7 mouse cellular contexts compared by ENCODE assay signal in genomic region chr16:94083848-94084525, GRCm38 (mm10). TPM values are rescaled to one million over a fixed set of nuclear protein-coding genes. Genes with fewer than 3 reads are reported as not detected.
A peak's percentile ranks its signal among the peaks of the same experiment; 100 is the strongest.
DNase-seq lines count a peak whose midpoint lies in the region; ATAC-seq lines count a peak whose summit lies in the region.

No protein-coding gene starts in this region.

- no peak for ATAC-seq in kidney, embryonic 14.5 days (ENCODE audit: low FRiP score, low TSS enrichment)
- no peak for ATAC-seq in embryonic facial prominence, embryonic 11.5 days (replicated peaks; ENCODE audit: insufficient number of reproducible peaks, low FRiP score, low TSS enrichment, low read depth)
- no peak for ATAC-seq in midbrain, embryonic 14.5 days (ENCODE audit: low FRiP score, low TSS enrichment)

- H3K4me2 ChIP-seq in kidney, embryonic 14.5 days (replicated peaks; ENCODE audit: low read depth, low read length): no peak overlapping the region
- peak overlapping the region; percentile 23 for H3K4me2 ChIP-seq in embryonic facial prominence, embryonic 11.5 days (ENCODE audit: low read depth, low read length)
- no peak overlapping the region for H3K4me2 ChIP-seq in midbrain, embryonic 14.5 days (ENCODE audit: low read length)

- peaks cover 12% of the 10 kb centered on the region; the same call in 1 of the 2 replicates for H3K4me1 ChIP-seq in kidney, embryonic 14.5 days (ENCODE audit: control insufficient read depth, insufficient read depth, low read length)
- no peaks in the 10 kb centered on the region; the same call in 1 of the 2 replicates for H3K4me1 ChIP-seq in embryonic facial prominence, embryonic 11.5 days (ENCODE audit: control insufficient read depth, insufficient read depth, low read length)
- H3K4me1 ChIP-seq in midbrain, embryonic 14.5 days (ENCODE audit: control insufficient read depth, insufficient read depth, low read length): 0 out of 2 replicates have a peak, but pooled peaks cover 10% of the 10 kb centered on the region

- WGBS in kidney, embryonic 14.5 days: under 1% methylated on average over 41 of the region's 41 CpGs
- under 1% methylated on average over 41 of the region's 41 CpGs for WGBS in embryonic facial prominence, embryonic 11.5 days
- under 1% methylated on average over 41 of the region's 41 CpGs for WGBS in midbrain, embryonic 14.5 days

- DNase-seq in kidney, postnatal 25 days: no peak
- DNase-seq in ZHBTc4 (ENCODE audit: low read depth, low spot score): peak; percentile 61
- no peak for DNase-seq in embryonic facial prominence, embryonic 11.5 days (ENCODE audit: low spot score)
- DNase-seq in midbrain, embryonic 14.5 days: peak; percentile 37
- no peak for DNase-seq in cerebellum, postnatal 36 days
- DNase-seq in cerebellum, postnatal 14 days: no peak

- H3K9ac ChIP-seq in kidney, embryonic 14.5 days (ENCODE audit: low read depth, low read length): no peak overlapping the region
- H3K9ac ChIP-seq in embryonic facial prominence, embryonic 11.5 days (replicated peaks; ENCODE audit: low read length): peak overlapping the region; percentile 18; the same call in 1 of the 2 replicates
- H3K9ac ChIP-seq in midbrain, embryonic 14.5 days (replicated peaks; ENCODE audit: low read length): no peak overlapping the region

- peaks cover 96% of the 10 kb centered on the region for H3K27me3 ChIP-seq in kidney, embryonic 14.5 days (ENCODE audit: control insufficient read depth, insufficient read depth, low read length)
- H3K27me3 ChIP-seq in embryonic facial prominence, embryonic 11.5 days (ENCODE audit: control insufficient read depth, insufficient read depth, low read length): peaks cover 75% of the 10 kb centered on the region
- H3K27me3 ChIP-seq in midbrain, embryonic 14.5 days (ENCODE audit: control insufficient read depth, insufficient read depth, low read length): peaks cover 97% of the 10 kb centered on the region

- no peaks in the 10 kb centered on the region for H3K9me3 ChIP-seq in kidney, embryonic 14.5 days (ENCODE audit: control insufficient read depth, low read length)
- no peaks in the 10 kb centered on the region for H3K9me3 ChIP-seq in embryonic facial prominence, embryonic 11.5 days (replicated peaks; ENCODE audit: control insufficient read depth, low read length)
- no peaks in the 10 kb centered on the region for H3K9me3 ChIP-seq in midbrain, embryonic 14.5 days (ENCODE audit: control insufficient read depth, low read length)

- H3K36me3 ChIP-seq in kidney, embryonic 14.5 days (ENCODE audit: control insufficient read depth, insufficient read depth, low read length): no peaks in the 10 kb centered on the region
- H3K36me3 ChIP-seq in embryonic facial prominence, embryonic 11.5 days (replicated peaks; ENCODE audit: control insufficient read depth, insufficient read depth, low read depth, low read length): no peaks in the 10 kb centered on the region
- H3K36me3 ChIP-seq in midbrain, embryonic 14.5 days (ENCODE audit: control insufficient read depth, insufficient read depth, low read length): no peaks in the 10 kb centered on the region

- peak overlapping the region; percentile 38; the same call in 1 of the 2 replicates for H3K4me3 ChIP-seq in kidney, embryonic 14.5 days (ENCODE audit: low read length)
- peak overlapping the region; percentile 35 for H3K4me3 ChIP-seq in embryonic facial prominence, embryonic 11.5 days (ENCODE audit: low read depth, low read length)
- H3K4me3 ChIP-seq in midbrain, embryonic 14.5 days (replicated peaks; ENCODE audit: low read depth, low read length): no peak overlapping the region

- H3K27ac ChIP-seq in kidney, embryonic 14.5 days (ENCODE audit: low read depth, low read length): no peak overlapping the region
- no peak overlapping the region for H3K27ac ChIP-seq in embryonic facial prominence, embryonic 11.5 days (replicated peaks; ENCODE audit: low read depth, low read length)
- no peak overlapping the region for H3K27ac ChIP-seq in midbrain, embryonic 14.5 days (replicated peaks; ENCODE audit: low read depth, low read length)

RNA-seq across cellular contexts. Expression of gene Sim2, which starts 0.7 kb away (rescaled TPM):
- 2.2 and 2.5 TPM in 2 replicates for polyA plus RNA-seq in kidney, embryonic 14.5 days (2014; fragmentation: Nextera tagmentation; extraction: Ambion mirVana)
- 3.0 and 3.9 TPM in 2 replicates for polyA plus RNA-seq in embryonic facial prominence, embryonic 11.5 days (2014; fragmentation: Nextera tagmentation; extraction: Ambion mirVana)
- polyA plus RNA-seq in midbrain, embryonic 14.5 days (2014; fragmentation: Nextera tagmentation; extraction: Ambion mirVana): 0.05 TPM in 1 of 2 replicates, not detected in the other

Comparison
In these comparisons a context has a peak if more than half of its experiments do, and no peak if none do; other contexts are left out.
1. DNase-seq: peak in ZHBTc4 (single experiment) and midbrain, embryonic 14.5 days (single experiment); none in kidney, postnatal 25 days (0 of 2), embryonic facial prominence, embryonic 11.5 days (single experiment), cerebellum, postnatal 36 days (0 of 2) and cerebellum, postnatal 14 days (0 of 2).